Mouse (Mus musculus) layer of hippocampus, postnatal 14 days (tissue): ENCODE results near the gene Tfcp2l1. TPM values are rescaled to one million over a fixed set of nuclear protein-coding genes. Genes with fewer than 3 reads are reported as not detected.

ENCODE experiments used
- DNase-seq, 2 experiments: peaks; one replicate each; pipeline ENCODE4 v3.0.0; 2021 to 2022; ENCODE audit warnings: low spot score in 2 of 2, mixed read lengths in 1 of 2
- total RNA-seq, 2 experiments: library from RNA; stranded (reverse); gene quantifications; 2 replicates each; pipeline ENCODE4 v1.2.3; 2021

Gene Tfcp2l1
- total RNA-seq, 2 experiments from 2014 or later, result 1.7 to 2.3 TPM

GRCm38 (mm10) chr1:118649933-118650770 lies 22.4 kb downstream of the Tfcp2l1 start:
- peak in 1 of 2 experiments; percentile 4 for DNase-seq

GRCm38 (mm10) chr1:118650771-118651080 lies 23.0 kb downstream of the Tfcp2l1 start:
- no peak for DNase-seq

DNA sequence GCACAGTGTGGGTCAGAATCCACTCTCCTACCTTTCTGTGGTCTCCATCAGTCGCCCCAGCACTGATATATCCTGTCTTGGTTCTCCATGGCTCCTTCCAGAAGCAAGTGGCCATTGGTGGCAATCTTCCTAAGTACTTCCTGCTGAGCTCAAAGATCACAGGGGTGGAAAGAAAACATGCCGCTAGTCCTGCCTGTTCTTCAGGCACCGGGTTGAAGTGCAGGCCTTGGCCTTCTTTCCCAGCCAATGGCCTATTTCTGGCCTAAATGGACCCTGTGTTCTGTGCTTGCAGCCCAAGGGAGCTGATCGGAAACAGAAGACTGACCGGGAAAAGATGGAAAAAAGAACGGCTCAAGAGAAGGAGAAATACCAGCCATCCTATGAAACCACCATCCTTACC lies 31.0 kb downstream of the Tfcp2l1 start:
- no peak for DNase-seq

DNA sequence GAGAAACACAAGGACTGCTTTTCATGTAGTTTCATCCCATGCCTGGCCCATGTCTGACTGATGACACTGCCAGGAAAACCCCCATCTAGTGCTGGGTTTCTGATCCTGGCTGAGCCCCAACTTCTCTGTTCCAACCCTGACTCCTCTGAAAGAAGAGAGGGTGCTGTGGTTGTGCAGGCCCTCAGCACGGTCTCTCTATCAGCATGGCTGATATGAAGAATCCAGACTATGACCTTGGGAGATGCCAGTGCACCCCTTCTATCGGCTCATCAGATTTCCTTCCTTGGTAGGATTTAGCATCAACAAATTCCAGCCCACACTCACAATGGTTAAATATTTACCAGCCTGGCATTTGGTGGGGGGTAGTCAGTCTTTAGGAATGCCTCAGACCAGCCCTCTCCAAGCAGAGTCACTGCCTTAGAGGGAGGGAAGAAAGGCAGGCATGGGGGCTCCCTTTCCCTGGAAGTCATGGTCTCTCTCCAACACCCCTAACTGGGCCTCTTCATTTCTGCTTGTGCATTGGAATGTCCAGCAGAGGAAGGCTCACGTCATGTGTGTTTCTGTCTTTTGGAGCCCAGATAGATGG lies 33.2 kb downstream of the Tfcp2l1 start:
- no peak for DNase-seq

DNA sequence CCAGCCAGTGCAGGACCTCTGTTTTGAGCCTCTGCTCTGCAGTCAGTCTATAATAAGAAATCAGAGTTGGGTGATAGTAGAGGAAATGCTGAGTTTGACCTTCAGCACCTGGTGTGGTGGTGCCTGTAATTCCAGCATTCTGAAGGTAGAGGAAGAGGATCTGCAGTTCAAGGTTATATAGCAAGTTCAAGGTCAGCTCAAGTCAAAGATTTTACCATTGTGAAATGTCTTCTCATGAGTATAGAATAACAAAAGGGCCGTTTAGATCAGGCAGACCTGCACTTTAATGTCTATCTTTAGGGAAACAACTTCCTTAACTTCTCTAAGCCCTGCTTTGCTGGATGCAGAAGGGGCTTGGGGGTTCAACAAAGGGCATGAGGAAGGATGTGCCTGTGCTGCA lies 35.3 kb downstream of the Tfcp2l1 start:
- DNase-seq, result no peak

GRCm38 (mm10) chr1:118667536-118667935 lies 39.8 kb downstream of the Tfcp2l1 start:
- no peak for DNase-seq

- peak in 1 of 2 experiments; percentile 18 for DNase-seq
Observed at GRCm38 (mm10) chr1:118672196-118672595, 44.5 kb downstream of the Tfcp2l1 start.

- DNase-seq, result no peak
Observed at GRCm38 (mm10) chr1:118674176-118674575, 46.4 kb downstream of the Tfcp2l1 start.

DNA sequence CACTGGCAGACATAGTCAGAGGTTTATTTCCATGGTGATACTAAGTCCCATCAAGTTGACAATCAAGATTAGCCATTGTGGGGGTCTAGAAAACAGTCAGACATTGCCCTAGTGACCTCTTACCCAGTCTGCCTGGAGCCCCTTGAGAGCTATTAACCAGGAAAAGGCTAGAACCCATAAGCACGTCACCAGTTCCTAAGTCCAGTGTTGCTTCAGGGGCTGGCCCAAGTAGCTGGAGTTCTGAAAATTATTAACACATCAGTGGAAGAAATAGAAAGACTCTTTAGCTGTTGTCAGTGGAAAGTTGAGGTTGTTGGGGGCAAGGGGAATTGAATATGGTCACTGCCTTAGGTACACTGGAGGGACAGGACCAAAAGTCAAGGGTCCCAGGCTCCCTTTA lies 54.2 kb downstream of the Tfcp2l1 start:
- DNase-seq, result no peak

DNA sequence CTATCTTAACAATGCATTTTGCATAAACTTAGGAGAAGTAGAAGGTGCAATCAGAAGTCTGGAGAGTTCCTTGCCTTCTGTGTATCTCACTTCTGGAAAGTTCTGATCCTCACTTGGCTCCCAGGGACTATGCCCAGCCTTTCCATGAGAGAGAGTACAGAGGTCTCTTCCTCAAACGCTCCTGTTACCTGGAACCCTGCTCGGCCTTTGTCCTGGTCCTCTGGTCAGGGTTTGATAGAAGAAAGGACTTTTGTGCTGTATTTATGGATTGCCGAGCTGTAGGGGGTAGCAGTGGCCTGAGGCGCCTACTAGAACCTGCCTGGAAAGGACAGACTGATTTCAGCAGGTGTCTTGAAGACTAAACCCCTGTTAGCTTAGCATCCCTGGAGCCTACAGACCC lies 55.9 kb downstream of the Tfcp2l1 start:
- no peak for DNase-seq

DNA sequence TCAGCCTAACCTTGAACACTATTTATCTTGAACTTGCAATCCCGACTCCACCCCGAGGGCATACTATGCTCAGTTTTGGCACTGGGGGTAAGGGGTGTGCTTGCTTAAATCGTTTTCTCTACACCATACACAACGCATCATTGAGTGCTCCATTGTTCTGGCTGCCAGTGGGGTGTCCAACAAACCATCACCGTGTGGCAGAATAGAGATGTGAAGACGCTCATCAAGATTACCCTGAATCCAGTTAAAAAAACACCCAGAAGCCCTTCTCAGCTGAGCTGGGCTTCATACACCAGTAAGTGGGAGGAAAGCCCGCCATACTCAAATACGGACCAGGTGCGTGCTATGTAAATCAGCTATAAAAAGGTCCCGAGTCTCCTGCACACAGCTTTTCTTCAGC lies 60.0 kb downstream of the Tfcp2l1 start:
- no peak for DNase-seq

DNA sequence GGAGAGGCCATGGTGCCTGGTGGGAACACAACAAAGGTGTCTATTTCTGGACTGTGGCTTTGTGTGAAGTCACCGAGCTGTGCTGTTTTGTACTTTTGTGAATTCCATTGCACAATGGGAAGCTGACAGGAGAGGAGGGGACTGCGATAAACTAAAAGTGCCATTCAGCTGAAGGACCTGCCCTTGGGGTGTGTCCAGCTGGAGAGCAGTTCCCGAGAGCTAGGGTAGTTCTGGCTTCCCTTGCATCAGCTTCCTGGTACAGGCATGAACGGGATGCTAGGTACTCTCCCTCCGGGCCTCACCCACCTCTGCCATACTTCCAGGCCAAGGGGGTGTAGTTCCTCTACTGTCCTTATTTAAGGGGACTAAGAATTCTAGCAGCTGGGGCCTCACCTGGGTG lies 62.1 kb downstream of the Tfcp2l1 start:
- no peak for DNase-seq

DNA sequence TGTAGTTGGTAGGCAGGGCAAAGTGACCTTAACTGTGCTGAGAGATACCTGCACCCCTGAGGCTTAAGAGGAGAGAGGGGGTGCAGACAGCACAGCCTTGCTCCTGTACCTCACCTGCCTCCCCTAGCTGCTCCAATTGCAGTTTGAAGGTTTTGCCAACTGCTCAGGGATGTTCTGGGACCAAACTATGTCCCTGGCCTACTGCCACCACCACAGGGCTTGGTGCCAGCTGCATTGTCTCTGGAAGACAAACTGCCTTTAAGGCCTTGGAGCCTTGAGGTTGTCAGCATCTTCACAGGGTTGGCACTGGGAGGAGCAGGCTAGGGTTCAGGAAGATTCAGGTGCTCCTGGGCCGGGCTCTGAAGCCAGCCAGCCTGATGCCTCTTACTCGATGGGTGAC lies 66.7 kb downstream of the Tfcp2l1 start:
- DNase-seq, result peak in 1 of 2 experiments; percentile 5

GRCm38 (mm10) chr1:118697906-118698305 lies 70.2 kb downstream of the Tfcp2l1 start:
- DNase-seq, result no peak

DNA sequence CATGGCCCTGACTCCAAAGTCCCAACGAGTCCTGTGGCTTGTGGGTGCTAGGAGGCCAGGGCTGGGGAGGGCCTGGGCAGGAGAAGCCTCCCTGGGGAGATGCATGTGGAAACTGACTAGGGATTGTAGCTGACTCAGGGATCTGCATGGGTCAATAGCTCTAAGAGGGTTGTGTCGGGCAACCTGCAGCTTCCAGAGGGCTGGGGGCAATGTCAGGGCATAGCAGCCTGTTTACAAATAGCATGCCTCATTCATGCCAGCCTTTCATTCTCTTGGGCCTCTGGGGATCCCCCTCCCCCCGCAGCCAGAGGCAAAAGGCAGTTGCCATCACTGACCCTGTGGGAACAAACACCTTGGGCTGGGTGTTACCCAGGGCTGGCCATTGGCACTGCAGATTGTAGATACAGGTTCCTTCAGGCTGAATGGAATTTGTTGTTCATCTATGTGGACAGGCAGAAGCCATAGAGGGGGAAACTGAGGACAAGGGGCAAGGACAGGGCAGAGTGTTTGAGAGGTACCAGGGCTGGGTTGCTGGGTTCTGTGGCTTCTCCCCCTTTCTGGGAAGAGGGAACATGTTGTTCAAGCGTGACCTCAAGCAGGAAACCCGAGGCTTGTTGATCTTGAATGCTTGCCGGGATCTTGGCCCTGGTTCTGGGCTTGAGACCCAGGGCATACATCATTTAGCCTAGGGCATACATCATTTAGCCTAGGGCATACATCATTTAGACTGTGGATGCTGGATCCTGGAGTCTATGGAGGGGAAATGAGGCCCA lies 71.6 kb downstream of the Tfcp2l1 start:
- no peak for DNase-seq

DNA sequence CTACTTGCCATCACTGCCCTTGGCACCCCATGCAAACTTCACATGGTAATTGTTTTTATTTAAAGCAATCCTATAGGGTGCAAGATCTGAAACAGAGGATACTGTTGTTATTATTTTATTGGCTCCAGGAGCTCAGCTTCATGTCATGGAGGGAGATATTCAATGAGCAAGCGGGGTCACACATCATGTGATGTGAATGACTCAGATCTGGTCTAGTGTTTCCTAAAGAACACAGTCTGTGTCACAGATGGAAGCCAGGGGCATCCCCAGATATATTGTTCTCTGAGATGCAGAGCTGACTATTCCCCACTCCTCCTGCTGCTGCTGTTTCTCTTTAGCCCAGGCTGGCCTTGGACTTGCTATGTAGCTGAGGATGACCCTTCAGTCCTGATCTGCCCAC lies 72.2 kb downstream of the Tfcp2l1 start:
- DNase-seq, result no peak

- DNase-seq, result no peak
Observed at GRCm38 (mm10) chr1:118711606-118712005, 83.9 kb downstream of the Tfcp2l1 start.

DNA sequence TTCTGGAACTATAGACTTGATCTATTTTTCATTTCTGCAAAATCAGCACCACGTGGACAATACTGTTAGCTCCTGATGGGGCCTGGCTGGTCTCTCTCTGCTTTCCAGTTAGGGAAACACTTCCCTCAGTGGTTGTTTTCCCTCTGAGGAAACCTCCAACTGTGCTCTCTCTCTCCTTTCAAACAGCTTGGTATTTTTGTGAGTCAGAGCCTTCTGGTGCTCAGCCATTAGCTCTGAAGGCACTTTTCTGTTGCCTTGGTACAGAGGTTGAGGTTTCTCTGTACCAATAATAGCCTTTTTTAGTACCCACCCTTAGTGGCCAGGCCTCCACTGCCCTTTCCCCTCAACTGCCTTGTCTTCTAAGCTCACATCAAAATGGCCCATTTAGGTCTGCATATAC lies 88.5 kb downstream of the Tfcp2l1 start:
- peak in 1 of 2 experiments; percentile 10 for DNase-seq

DNA sequence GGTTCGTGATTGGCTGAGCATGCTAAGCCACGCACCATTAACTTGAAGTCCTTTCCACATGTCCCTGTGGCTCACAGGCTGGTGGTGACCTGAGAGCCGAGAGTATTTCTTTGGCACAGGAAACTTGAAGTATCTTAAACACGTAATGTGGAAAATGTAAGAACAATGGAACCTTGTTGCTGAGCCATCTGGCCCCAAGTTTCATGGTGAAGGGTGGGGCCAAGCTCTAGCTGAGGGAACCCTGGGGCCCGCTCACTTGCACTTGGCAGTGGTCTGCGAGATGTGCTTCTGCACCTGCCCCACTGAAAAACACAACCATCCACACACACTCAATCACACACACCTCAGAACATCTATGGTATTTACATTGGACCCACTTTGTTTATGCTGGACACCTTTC lies 90.3 kb downstream of the Tfcp2l1 start:
- no peak for DNase-seq

- DNase-seq, result no peak
Observed at GRCm38 (mm10) chr1:118719699-118720098, 92.0 kb downstream of the Tfcp2l1 start.

DNA sequence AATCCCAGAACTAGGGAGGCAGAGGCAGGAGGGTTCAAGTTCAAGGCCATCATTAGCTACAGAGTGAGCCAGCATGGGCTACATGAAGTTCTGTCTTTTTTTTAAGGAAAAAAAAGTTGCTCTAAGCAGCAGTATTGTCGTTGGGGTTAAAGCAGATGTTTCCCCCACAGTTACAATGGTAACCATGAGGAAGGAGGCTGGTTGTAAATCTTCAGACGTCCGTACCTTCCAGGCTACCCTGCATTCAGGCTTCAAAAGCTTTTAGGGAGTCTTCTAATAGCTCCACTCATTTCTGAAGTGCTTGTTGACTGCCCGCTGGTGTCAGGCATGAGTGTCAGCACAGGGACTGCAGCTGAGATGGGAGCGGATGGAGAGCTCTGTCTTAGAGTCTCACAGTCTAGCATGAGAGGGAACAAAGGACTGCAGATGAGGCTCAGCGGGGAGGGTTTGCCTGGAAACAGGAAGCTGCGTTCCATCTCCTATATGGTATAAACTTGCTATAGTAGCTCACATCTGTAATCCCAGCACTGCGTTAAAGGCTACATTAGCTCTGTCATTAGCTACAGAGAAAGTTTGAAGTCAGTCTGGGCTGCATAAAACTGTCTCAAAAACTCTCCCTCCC lies 92.8 kb downstream of the Tfcp2l1 start:
- DNase-seq, result no peak

GRCm38 (mm10) chr1:118727075-118727474 lies 99.3 kb downstream of the Tfcp2l1 start:
- DNase-seq, result no peak
